Mouse (Mus musculus) adrenal gland, adult 2 months (tissue): ENCODE measurements around the gene Lrp8. TPM values are rescaled to one million over a fixed set of nuclear protein-coding genes. Genes with fewer than 3 reads are reported as not detected.

Experiments used
- DNase-seq: peaks from one replicate; pipeline ENCODE4 v3.0.0; 2021
- polyA plus RNA-seq: library from polyadenylated mRNA; depleted of rRNA; stranded (reverse); fragments of >200 nt; gene quantifications from 2 replicates; pipeline ENCODE4 v1.2.3, GENCODE M21; 2012; rRNA removed
- total RNA-seq, 2 experiments: library from RNA; stranded (reverse); gene quantifications; 2 replicates each; pipeline ENCODE4 v1.2.3; 2021

Lrp8 gene
- total and polyA plus RNA-seq, 3 experiments: 9.5 to 14.0 (median 9.8) TPM

DNA sequence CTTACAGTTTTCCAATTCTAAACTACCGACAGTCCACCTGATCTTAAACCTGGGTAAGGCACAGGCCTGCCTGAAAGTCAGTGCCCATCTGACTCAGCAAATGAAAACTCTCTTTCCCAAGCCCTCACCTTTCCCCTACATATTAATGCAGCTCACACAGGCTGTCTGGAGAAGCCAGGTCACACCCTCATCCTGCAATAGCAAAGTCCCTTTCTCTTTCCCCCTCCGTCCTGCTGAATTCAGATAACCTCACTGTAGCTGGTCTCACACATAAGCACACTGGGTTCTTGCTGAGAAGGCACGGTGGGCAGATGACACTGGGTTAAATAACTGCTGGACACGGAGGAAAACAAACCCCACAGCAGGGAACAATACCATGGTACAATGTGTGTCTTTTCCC is 119.9 kb downstream of the Lrp8 start:
- DNase-seq: peak; percentile 62

DNA sequence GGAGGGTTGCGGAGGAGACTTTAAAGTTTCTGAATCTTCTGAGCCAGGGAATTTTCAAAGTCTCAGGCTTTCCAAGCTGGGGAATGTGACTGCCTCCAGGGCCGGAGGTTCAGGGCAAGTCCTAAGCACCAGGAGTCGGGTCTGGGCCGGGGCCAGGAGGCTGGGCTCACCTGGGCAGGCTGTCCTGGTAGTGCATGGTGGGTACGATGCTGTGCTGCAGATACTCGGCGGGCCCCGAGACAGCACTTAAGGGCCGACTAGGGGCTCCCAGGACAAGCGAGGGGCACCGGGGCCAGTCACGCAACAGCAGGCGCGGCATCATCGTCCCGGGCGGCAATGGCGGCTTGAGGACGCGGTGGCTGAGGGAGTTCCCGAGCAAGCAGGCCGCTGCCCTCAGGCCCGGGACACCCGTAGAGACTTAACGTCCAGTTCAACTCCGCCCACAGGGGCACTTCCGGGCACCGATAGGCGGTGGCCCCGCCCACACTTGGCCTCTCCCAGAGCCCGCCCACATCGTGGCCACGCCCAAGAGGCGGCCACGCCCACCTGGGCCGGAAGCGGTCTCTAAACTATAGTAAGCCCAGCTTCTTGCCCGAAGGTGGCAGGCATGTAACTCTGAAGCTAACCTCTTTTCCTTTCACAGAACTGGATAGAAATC is 121.2 kb downstream of the Lrp8 start, which contains the start of gene Cpt2:
Gene Cpt2 (minus strand): TSS at position 466 of the 658 bp plus-strand sequence.
- peak; percentile 96 for DNase-seq

DNA sequence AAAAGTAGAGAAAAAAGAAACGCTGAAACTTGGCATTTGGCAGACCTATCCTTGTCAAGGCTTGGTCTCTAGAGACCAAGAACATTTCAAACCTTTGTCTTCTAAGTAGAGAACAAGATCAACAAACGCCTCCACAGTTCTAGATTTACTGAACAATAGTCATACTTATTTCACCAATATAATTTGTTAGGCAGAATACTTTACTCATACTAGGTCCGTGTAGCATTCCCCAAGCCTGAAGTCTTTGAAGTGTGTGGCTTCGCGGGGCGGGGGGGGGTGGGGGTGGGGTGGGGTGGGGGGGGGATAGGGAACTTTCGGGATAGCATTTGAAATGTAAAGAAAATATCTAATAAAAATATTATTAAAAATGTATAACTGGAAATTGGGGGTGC is 121.7 kb downstream of the Lrp8 start:
- DNase-seq: no peak

Other genes with a start within 250 kb of the Lrp8 start
- gene Dmrtb1, start 118.0 kb upstream of the Lrp8 start, total RNA-seq: not detected
- gene Dmrtb1, start 118.0 kb upstream of the Lrp8 start, polyA plus RNA-seq: not detected in 2 replicates
- 10 to 100 TPM; 70.2 to 77.2 TPM for gene Magoh, start 77.5 kb downstream of the Lrp8 start, total RNA-seq
- gene Magoh, start 77.5 kb downstream of the Lrp8 start, polyA plus RNA-seq: 15.2 and 17.8 TPM in 2 replicates
- 10 to 100 TPM; 74.1 to 77.3 TPM for gene 0610037L13Rik, start 87.6 kb downstream of the Lrp8 start, total RNA-seq
- 12.9 and 16.2 TPM in 2 replicates for gene 0610037L13Rik, start 87.6 kb downstream of the Lrp8 start, polyA plus RNA-seq
- 100 to 1,000 TPM; 231 to 235 TPM for gene Cpt2, start 121.3 kb downstream of the Lrp8 start, total RNA-seq
- gene Cpt2, start 121.3 kb downstream of the Lrp8 start, polyA plus RNA-seq: 475 and 582 TPM in 2 replicates
- gene Slc1a7, start 166.1 kb downstream of the Lrp8 start, total RNA-seq: under 1 TPM; 0.20 to 0.48 TPM
- gene Slc1a7, start 166.1 kb downstream of the Lrp8 start, polyA plus RNA-seq: 0.20 and 0.22 TPM in 2 replicates